Mouse (Mus musculus) neural tube, embryonic 11.5 days (tissue): Measurements from ENCODE around the gene Wdr53. TPM values are rescaled to one million over a fixed set of nuclear protein-coding genes. Genes with fewer than 3 reads are reported as not detected.

ENCODE experiments used
- ATAC-seq: fragments of 200-750 bp; cut with Nextera tagmentation; 2 replicates; pipeline ENCODE4 v1.8.0; 2017; ENCODE audit warnings: moderate number of reproducible peaks, mild to moderate bottlenecking, moderate TSS enrichment, moderate library complexity; ENCODE audit not compliant: insufficient read depth, low FRiP score, low TSS enrichment
- DNase-seq: peaks from one replicate; pipeline ENCODE4 v3.0.0-alpha.2; 2015; ENCODE audit warnings: low spot score
- H3K27ac ChIP-seq: fragments of 300-500 bp; sonication (generic); 2 replicates; pipeline ENCODE4 v1.5.1; 2014; ENCODE audit warnings: low read depth, mild to moderate bottlenecking, low read length
- H3K27me3 ChIP-seq: fragments of 300-500 bp; sonication (generic); 2 replicates; pipeline ENCODE4 v1.6.1; 2014; ENCODE audit warnings: mild to moderate bottlenecking, low read length, mixed read lengths; ENCODE audit not compliant: control insufficient read depth, insufficient read depth
- H3K36me3 ChIP-seq: fragments of 300-500 bp; sonication (generic); 2 replicates; pipeline ENCODE4 v1.6.1; 2014; ENCODE audit warnings: mild to moderate bottlenecking, low read length, moderate library complexity, mixed read lengths; ENCODE audit not compliant: control insufficient read depth, insufficient read depth
- H3K4me1 ChIP-seq: fragments of 300-500 bp; sonication (generic); 2 replicates; pipeline ENCODE4 v1.6.1; 2014; ENCODE audit warnings: low read length, mixed read lengths; ENCODE audit not compliant: control insufficient read depth, insufficient read depth
- H3K4me2 ChIP-seq: fragments of 300-500 bp; sonication (generic); 2 replicates; pipeline ENCODE4 v1.6.1; 2014; ENCODE audit warnings: low read depth, mild to moderate bottlenecking, moderate library complexity
- H3K4me3 ChIP-seq: fragments of 300-500 bp; sonication (generic); 2 replicates; pipeline ENCODE4 v1.5.1; 2014; ENCODE audit warnings: low read depth, low read length
- H3K9ac ChIP-seq: fragments of 300-500 bp; sonication (generic); 2 replicates; pipeline ENCODE4 v1.6.1; 2014; ENCODE audit warnings: mild to moderate bottlenecking, low read length
- H3K9me3 ChIP-seq: fragments of 300-500 bp; sonication (generic); 2 replicates; pipeline ENCODE4 v1.6.1; 2016; ENCODE audit warnings: low read length; ENCODE audit not compliant: control insufficient read depth
- WGBS: fragments of 180-500 bp; shearing (Covaris S2); extraction: QIAGEN DNeasy Blood & Tissue Kit; methylation state at CpG from one replicate; pipeline ENCODE4 v1.1.7; 2014; 5-methylcytosine and 5-hydroxymethylcytosine counted together
- polyA plus RNA-seq: library from polyadenylated mRNA; unstranded; fragments of >200 nt; fragmentation: Nextera tagmentation; extraction: Ambion mirVana; gene quantifications from 2 replicates; pipeline ENCODE4 v1.2.1, GENCODE M21; 2014

Wdr53 gene
- 19.2 and 19.4 TPM in 2 replicates for polyA plus RNA-seq

GRCm38 (mm10) chr16:32246952-32247370 lies at the start of gene Wdr53, which contains the start of gene Fbxo45:
TSS of gene Wdr53 (plus strand) at chr16:32247227.
TSS of gene Fbxo45 (minus strand) at chr16:32247158.
- Histone ChIP-seq H3K36me3 (no peaks in the 10 kb centered on the region), H3K4me1 (peaks cover 9% of the 10 kb centered on the region), H3K4me2 (peak within 1 kb of the TSS; percentile 76), H3K9ac (peak within 1 kb of the TSS; percentile 88), H3K27ac (peak within 1 kb of the TSS; percentile 89), H3K27me3 (no peaks in the 10 kb centered on the region), H3K9me3 (no peaks in the 10 kb centered on the region), H3K4me3 (peak within 1 kb of the TSS; percentile 97)
- WGBS: under 1% methylated on average over 37 of the region's 48 CpGs
- DNase-seq (peak; percentile 95), ATAC-seq (peak; percentile 98)

GRCm38 (mm10) chr16:32200256-32201003 lies 46.6 kb upstream of the Wdr53 start:
- no peaks in the 10 kb centered on the region for H3K27me3 ChIP-seq
- H3K36me3 ChIP-seq: no peaks in the 10 kb centered on the region
- peak; percentile 51 for DNase-seq
- H3K9ac ChIP-seq: no peak overlapping the region
- no peak overlapping the region for H3K4me2 ChIP-seq
- no peaks in the 10 kb centered on the region for H3K9me3 ChIP-seq
- no peak for ATAC-seq
- peak overlapping the region; percentile 62; the same call in 1 of the 2 replicates for H3K27ac ChIP-seq
- H3K4me3 ChIP-seq: no peak overlapping the region
- H3K4me1 ChIP-seq: no peaks in the 10 kb centered on the region
- WGBS: 59% methylated on average over 21 of the region's 21 CpGs

- H3K4me1 ChIP-seq: no peaks in the 10 kb centered on the region
- H3K4me2 ChIP-seq: no peak overlapping the region
- WGBS: 58% methylated on average over 9 of the region's 9 CpGs
- no peak overlapping the region for H3K4me3 ChIP-seq
- no peak overlapping the region for H3K27ac ChIP-seq
- no peak overlapping the region for H3K9ac ChIP-seq
- no peak for DNase-seq
- H3K27me3 ChIP-seq: no peaks in the 10 kb centered on the region
- no peak for ATAC-seq
- no peaks in the 10 kb centered on the region for H3K9me3 ChIP-seq
- no peaks in the 10 kb centered on the region for H3K36me3 ChIP-seq
Measured at GRCm38 (mm10) chr16:32201004-32201325, 46.1 kb upstream of the Wdr53 start.

- H3K27ac ChIP-seq: no peak overlapping the region
- ATAC-seq (no peak), DNase-seq (no peak)
- WGBS: 75% methylated on average over 6 of the region's 6 CpGs
- H3K4me3 ChIP-seq: no peak overlapping the region
- H3K9ac ChIP-seq: no peak overlapping the region
- H3K4me2 ChIP-seq: no peak overlapping the region
- no peaks in the 10 kb centered on the region for H3K36me3 ChIP-seq
- H3K4me1 ChIP-seq: no peaks in the 10 kb centered on the region
- no peaks in the 10 kb centered on the region for H3K27me3 ChIP-seq
- H3K9me3 ChIP-seq: no peaks in the 10 kb centered on the region
Measured at GRCm38 (mm10) chr16:32202681-32203080, 44.3 kb upstream of the Wdr53 start.

GRCm38 (mm10) chr16:32204902-32205301 lies 42.1 kb upstream of the Wdr53 start:
- Histone ChIP-seq H3K9me3 (no peaks in the 10 kb centered on the region), H3K9ac (no peak overlapping the region), H3K4me3 (no peak overlapping the region), H3K27ac (no peak overlapping the region), H3K27me3 (no peaks in the 10 kb centered on the region), H3K36me3 (no peaks in the 10 kb centered on the region), H3K4me1 (no peaks in the 10 kb centered on the region), H3K4me2 (no peak overlapping the region)
- DNase-seq: no peak
- 64% methylated on average over 3 of the region's 3 CpGs for WGBS
- no peak for ATAC-seq

GRCm38 (mm10) chr16:32214156-32214555 lies 32.9 kb upstream of the Wdr53 start:
- ATAC-seq: no peak
- Histone ChIP-seq H3K9ac (no peak overlapping the region), H3K27me3 (no peaks in the 10 kb centered on the region), H3K9me3 (no peaks in the 10 kb centered on the region), H3K4me3 (no peak overlapping the region), H3K4me2 (no peak overlapping the region), H3K27ac (no peak overlapping the region), H3K36me3 (no peaks in the 10 kb centered on the region), H3K4me1 (no peaks in the 10 kb centered on the region)
- DNase-seq: no peak

- ATAC-seq (no peak), DNase-seq (no peak)
- no peak overlapping the region for H3K27ac ChIP-seq
- WGBS: 83% methylated on average over 17 of the region's 17 CpGs
- no peaks in the 10 kb centered on the region for H3K9me3 ChIP-seq
- no peak overlapping the region for H3K4me2 ChIP-seq
- no peak overlapping the region for H3K4me3 ChIP-seq
- no peaks in the 10 kb centered on the region for H3K4me1 ChIP-seq
- no peaks in the 10 kb centered on the region for H3K27me3 ChIP-seq
- no peak overlapping the region for H3K9ac ChIP-seq
- H3K36me3 ChIP-seq: no peaks in the 10 kb centered on the region
Measured at GRCm38 (mm10) chr16:32214804-32215576, 32.0 kb upstream of the Wdr53 start.

GRCm38 (mm10) chr16:32221803-32222202 lies 25.2 kb upstream of the Wdr53 start:
- H3K36me3 ChIP-seq: no peaks in the 10 kb centered on the region
- H3K4me2 ChIP-seq: no peak overlapping the region
- ATAC-seq: no peak
- H3K4me1 ChIP-seq: no peaks in the 10 kb centered on the region
- DNase-seq: no peak
- H3K27ac ChIP-seq: no peak overlapping the region
- no peaks in the 10 kb centered on the region for H3K27me3 ChIP-seq
- H3K9ac ChIP-seq: no peak overlapping the region
- H3K4me3 ChIP-seq: no peak overlapping the region
- 84% methylated on average over 4 of the region's 4 CpGs for WGBS
- H3K9me3 ChIP-seq: no peaks in the 10 kb centered on the region

GRCm38 (mm10) chr16:32222399-32222798 lies 24.6 kb upstream of the Wdr53 start:
- Histone ChIP-seq H3K4me1 (no peaks in the 10 kb centered on the region), H3K4me3 (no peak overlapping the region), H3K9ac (no peak overlapping the region), H3K27ac (no peak overlapping the region), H3K36me3 (no peaks in the 10 kb centered on the region), H3K9me3 (no peaks in the 10 kb centered on the region), H3K4me2 (no peak overlapping the region), H3K27me3 (no peaks in the 10 kb centered on the region)
- no peak for ATAC-seq
- DNase-seq: no peak
